Mouse (Mus musculus) induced T-regulatory cell, adult 2 months (primary cell): ENCODE data around the gene Rpp21.

Experiments
- DNase-seq: peaks from one replicate; pipeline ENCODE4 v3.0.0-alpha.2; 2012; ENCODE audit warnings: low read depth

The Rpp21 gene

GRCm38 (mm10) chr17:36257969-36258368 lies at the start of gene Rpp21:
Gene Rpp21, minus strand, starts transcription at chr17:36258069.
- DNase-seq: no peak

- no peak for DNase-seq
Measured at GRCm38 (mm10) chr17:36286390-36286789, 28.5 kb upstream of the Rpp21 start, which contains the start of gene H2-M10.2. Gene H2-M10.2, minus strand, starts transcription at chr17:36286490.

- no peak for DNase-seq
Measured at GRCm38 (mm10) chr17:36281521-36282245, 23.8 kb upstream of the Rpp21 start.

DNA sequence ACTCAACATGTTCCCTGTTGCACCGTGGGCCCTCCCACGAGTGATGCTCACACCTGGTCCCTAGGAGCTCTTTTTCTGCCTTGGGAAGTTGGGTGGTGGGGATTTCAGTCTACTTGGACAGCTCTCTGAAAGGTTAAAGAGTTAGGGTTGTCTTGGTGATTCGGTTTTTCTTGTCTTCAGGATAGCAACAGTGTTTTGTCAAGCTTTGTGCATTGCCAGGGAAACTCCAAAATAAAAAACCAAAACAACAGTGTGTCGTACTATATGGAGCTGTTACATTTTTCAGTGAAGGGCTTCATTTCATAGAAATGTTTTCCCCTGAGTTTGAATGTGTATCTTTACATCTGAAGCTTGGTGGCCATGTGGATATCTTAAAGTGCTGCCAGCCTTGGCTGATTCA lies 16.9 kb upstream of the Rpp21 start:
- DNase-seq: peak; percentile 69

DNA sequence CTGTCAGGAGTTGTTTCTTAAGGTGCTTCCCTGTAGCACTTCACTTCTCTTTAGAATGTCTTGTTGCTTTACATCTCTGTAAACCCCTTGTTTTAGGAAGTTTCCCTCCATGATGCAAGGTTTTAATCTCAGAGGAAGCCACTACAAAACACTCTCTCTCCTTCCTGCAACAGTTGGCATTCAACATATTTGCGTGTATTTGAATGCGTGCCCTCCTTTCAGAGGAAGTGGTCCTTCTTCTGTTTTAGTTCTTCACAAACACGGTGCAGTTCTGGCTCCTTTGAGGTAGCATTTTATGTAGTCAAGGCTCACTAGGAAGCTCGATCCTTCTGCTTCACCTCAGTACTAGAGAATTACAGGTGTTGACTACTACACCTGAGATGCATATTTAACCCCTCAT lies 15.9 kb upstream of the Rpp21 start:
- peak; percentile 53 for DNase-seq

DNA sequence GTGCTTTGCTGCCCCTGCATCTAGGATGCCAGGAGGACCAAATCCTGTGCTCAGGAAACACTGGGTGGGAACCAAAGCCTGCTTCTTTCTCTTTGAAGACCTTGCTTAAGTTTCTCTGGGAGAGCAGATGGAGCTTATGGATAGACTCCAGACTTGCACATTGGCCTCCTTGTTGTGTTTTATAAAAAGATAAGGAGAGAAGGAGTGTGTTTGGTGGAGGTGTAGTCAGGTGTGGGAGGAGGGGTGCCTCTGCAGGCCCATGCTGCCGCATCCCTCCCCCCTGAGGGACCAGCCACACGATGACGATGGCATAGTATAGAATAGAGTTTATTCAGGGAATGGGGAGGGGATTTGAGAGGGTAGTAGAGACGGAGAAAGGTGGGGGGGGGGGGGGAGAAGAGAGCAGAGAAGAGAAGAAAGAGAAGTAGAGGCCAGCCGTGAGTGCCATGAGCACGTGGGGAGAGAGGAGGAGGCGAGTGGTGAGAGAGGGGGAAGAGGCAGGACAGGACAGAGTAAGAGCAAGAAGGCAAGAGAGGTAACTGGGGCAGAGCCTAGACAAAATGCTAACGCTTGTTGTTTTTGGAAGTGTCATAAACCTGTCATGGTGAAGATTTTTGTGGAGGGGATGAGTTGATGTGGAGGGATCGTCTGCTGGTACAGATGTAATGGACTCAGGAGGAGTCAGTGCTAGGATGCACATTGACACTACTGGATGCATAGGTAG lies 14.9 kb upstream of the Rpp21 start:
- DNase-seq: peak; percentile 27

- DNase-seq: peak; percentile 96
Measured at GRCm38 (mm10) chr17:36271586-36272256, 13.9 kb upstream of the Rpp21 start, which contains the start of gene Trim39. Gene Trim39, minus strand, starts transcription at chr17:36272247.

DNA sequence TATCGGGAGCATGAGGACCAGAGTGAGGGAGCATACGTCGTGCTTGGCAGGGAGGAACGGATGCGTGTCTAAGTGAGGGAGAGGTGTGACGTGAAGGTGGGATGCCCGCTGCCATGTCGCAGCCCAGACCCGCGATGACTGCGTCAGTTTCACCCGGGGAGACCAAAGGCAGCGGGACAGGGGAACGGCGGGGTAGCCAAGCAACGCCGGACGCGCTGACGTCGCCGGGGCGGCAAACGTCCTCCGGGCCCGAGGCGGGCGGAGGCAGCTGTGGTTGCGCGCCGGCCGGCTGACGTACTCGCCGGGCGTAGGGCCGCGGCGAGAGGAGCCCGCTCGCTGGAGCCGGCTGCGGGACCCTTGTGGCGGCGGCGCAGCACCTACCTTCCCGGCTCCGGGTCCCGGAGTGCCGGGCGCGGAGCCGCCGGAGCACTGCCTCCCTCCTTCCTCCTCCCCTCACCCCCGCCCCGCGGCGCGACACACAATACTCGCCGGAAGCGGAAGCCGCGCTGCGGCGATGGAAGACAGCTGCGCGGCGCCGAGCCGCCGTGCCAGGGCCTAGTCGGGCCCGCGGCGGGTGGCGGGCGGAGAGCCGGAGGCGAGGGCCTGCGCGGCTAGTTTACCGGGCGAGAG lies 13.2 kb upstream of the Rpp21 start:
- peak; percentile 95 for DNase-seq

DNA sequence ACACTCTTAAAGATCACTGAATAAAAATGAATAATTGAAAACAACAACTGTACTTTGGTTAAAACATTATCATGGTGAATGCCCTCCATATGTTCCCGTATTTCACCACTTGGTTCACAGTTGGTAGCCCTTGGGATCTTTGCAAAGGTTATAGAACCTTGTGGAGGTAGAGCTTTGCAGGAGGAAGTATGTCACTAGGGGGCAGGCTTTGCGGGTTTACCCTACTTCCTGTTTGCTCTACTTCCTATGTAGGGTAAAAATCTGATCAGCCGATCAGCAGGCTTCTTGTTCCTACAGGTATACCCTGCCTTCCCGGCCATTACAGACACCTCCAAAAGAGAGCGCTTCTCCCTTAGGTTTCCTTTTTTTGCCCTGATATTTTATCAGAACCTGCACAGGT lies 8.0 kb upstream of the Rpp21 start:
- DNase-seq: peak; percentile 89

DNA sequence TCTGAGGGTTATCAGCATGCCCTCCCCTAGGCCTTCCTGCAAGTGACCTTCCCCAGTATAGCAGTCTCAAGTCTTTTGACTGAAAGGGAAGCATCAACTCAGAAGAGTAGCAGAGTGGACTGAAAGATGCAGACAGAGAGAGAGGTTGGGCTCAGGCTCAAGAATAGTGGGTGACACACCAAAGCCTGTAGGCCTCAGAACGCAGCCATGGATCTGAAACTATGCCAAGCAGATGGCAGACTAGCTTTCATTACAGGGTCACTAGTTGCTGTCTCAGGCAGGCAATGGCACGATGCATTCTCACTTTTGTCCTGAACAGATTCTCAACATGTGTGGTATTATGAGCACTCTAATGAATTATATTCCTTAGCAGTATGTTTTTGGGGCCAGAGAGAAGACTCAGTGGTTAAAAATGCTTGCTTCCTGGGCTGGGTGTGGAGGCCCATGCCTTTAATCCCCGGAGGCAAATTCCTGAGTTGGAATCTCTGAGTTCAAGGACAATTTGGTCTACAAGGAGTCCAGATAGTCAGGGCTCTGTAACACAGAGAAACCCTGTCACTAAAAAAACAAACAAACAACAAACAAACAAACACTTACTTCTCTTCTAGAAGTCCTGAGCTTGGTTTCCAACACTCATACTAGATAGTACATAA lies 6.5 kb upstream of the Rpp21 start:
- DNase-seq: no peak

- no peak for DNase-seq
Measured at GRCm38 (mm10) chr17:36261511-36262166, 3.8 kb upstream of the Rpp21 start.

DNA sequence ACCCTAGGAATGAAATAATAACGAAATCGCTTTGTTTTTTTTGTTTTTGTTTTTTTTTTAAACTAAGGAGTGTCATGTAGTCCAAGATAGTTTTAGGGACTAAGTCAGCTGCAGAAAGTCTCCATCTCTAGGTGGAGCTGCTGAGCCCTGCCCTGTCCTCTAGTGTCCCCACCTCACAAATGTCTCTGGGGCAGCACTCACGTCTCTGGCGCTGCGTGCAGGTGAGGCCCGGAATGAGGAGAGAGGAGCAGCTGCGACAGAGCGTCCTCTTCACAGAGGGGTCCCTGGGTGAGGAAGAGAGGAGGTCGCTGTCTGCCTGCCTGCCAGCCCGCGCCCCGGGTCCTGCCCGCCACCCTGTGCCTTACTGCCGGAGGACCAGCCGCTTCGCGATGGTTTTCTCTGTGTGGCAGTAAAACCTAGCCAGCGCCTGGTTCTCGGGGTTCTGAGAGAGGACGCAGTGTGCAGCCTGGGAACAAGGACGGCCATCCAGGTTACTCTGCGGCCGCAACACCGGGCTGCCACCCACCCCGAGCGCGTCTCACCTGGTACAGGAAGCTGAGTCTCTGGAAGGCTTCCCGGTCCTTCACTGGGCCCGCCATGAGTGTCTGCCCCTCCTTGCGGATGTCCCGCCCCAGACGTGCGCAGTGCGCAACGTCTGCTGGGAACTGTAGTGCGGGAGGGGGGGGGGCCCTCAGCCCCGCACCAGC lies 475 bp downstream of the Rpp21 start:
- DNase-seq: peak; percentile 86

DNA sequence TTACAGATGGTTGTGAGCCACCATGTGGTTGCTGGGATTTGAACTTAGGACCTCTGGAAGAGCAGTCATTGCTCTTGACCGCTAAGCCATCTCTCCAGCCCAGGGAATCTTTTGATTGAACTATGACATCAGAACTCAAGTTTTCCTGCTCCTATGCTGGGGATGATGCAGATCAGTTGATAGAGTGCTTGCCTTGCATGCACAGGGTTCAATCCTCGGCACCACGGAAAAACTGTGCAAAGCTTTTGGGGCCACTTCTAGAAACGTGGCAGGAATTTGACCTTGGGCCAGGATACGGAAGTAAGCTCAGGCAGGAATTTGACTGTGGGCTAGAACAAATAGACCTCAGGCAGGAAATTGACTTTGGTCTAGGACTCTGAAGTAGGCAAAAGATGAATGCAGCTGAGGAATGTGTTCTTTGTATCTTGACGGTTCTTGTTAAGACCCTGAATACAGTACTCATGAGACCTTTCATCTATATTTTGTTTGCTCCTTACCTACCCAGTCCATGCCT lies 4.7 kb downstream of the Rpp21 start:
- peak; percentile 16 for DNase-seq

GRCm38 (mm10) chr17:36252250-36252876 lies 5.5 kb downstream of the Rpp21 start:
- DNase-seq: peak; percentile 61

GRCm38 (mm10) chr17:36248886-36249285 lies 9.0 kb downstream of the Rpp21 start:
- DNase-seq: no peak

DNA sequence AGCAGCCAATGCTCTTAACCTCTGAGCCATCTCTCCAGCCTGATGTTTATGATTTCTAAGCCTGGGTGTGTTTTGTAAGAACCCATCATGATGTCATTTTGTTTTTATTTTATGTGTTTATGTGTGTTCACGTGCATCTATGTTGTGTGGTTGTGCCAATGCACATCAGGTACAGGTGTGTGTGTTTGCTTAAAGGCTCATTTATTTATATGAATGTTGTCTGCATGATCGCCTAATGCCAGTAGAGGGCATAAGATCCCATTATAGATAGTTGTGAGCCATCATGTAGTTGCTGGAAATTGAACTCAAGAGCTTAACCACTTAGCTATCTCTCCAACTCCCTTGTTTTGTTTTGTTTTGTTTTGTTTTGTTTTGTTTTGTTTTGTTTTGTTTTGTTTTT lies 12.1 kb downstream of the Rpp21 start:
- DNase-seq: peak; percentile 51

GRCm38 (mm10) chr17:36244031-36244430 lies 13.8 kb downstream of the Rpp21 start:
- no peak for DNase-seq

- DNase-seq: no peak
Measured at GRCm38 (mm10) chr17:36240637-36241213, 17.1 kb downstream of the Rpp21 start.

- DNase-seq: peak; percentile 62
Measured at GRCm38 (mm10) chr17:36237321-36237921, 20.4 kb downstream of the Rpp21 start.
